Comparison of ENCODE assay signal across 18 mouse cellular contexts in genomic region chrX:61432276-61432675, GRCm38 (mm10).
A peak's percentile ranks its signal among the peaks of the same experiment; 100 is the strongest.
DNase-seq lines count a peak whose midpoint lies in the region; ATAC-seq lines count a peak whose summit lies in the region.
"Had no signal": no experiment of that assay in that cellular context is flagged by ENCODE, and none has a peak within 500 bp of the region (broad histone marks: within the 10 kb centered on the region; RNA-seq: fewer than 3 reads in every experiment).

No protein-coding gene starts in this region.

- ATAC-seq in heart, embryonic 11.5 days (replicated peaks; ENCODE audit: insufficient number of reproducible peaks, low FRiP score, low TSS enrichment) = no peak
- ATAC-seq: forebrain, embryonic 16.5 days; intestine, embryonic 15.5 days had no signal

- no peak overlapping the region for H3K4me2 ChIP-seq in heart, embryonic 11.5 days
- H3K4me2 ChIP-seq: embryonic facial prominence, embryonic 13.5 days; forebrain, embryonic 12.5 days; heart, embryonic 12.5 days; hindbrain, embryonic 14.5 days; intestine, embryonic 15.5 days had no signal

- H3K27me3 ChIP-seq in limb, embryonic 10.5 days (ENCODE audit: low read depth, poor library complexity, severe bottlenecking) = no peaks in the 10 kb centered on the region
- H3K27me3 ChIP-seq in heart, embryonic 11.5 days (ENCODE audit: control insufficient read depth, insufficient read depth, low read length) = no peaks in the 10 kb centered on the region
- H3K27me3 ChIP-seq: embryonic facial prominence, embryonic 13.5 days; forebrain, embryonic 12.5 days; heart, embryonic 12.5 days; intestine, embryonic 15.5 days had no signal

- H3K9ac ChIP-seq in heart, embryonic 11.5 days (ENCODE audit: low read depth, low read length) = no peak overlapping the region
- H3K9ac ChIP-seq: embryonic facial prominence, embryonic 13.5 days; forebrain, embryonic 12.5 days; heart, embryonic 12.5 days; hindbrain, embryonic 14.5 days; intestine, embryonic 15.5 days had no signal

- H3K9me3 ChIP-seq in limb, embryonic 10.5 days (replicated peaks) = no peaks in the 10 kb centered on the region
- no peaks in the 10 kb centered on the region for H3K9me3 ChIP-seq in heart, embryonic 11.5 days (replicated peaks; ENCODE audit: control insufficient read depth, low read length)
- H3K9me3 ChIP-seq: embryonic facial prominence, embryonic 13.5 days; forebrain, embryonic 12.5 days; heart, embryonic 12.5 days; hindbrain, embryonic 10.5 days; intestine, embryonic 15.5 days had no signal

- H3K4me1 ChIP-seq in limb, embryonic 10.5 days = no peaks in the 10 kb centered on the region
- no peaks in the 10 kb centered on the region for H3K4me1 ChIP-seq in heart, embryonic 11.5 days (ENCODE audit: control insufficient read depth, insufficient read depth, low read length)
- H3K4me1 ChIP-seq: embryonic facial prominence, embryonic 13.5 days; forebrain, embryonic 12.5 days; heart, embryonic 12.5 days; hindbrain, embryonic 10.5 days; intestine, embryonic 15.5 days had no signal

- peak; percentile 77 for DNase-seq in cerebellum, adult 11-12 months
- DNase-seq in cerebellum, adult 8-10 months = peak; percentile 60
- peak; percentile 48 to 72 for DNase-seq in cerebellum, postnatal 14 days
- DNase-seq in limb, embryonic 10.5 days (ENCODE audit: low spot score) = no peak
- DNase-seq in layer of hippocampus, adult 18-20 months (ENCODE audit: low spot score in 2 of 2) = no peak
- DNase-seq: adrenal gland, adult 2 months; adrenal gland, postnatal 25 days; gastrocnemius, postnatal 14 days; heart, adult 2 months; kidney, adult 18-20 months had no signal

- no peaks in the 10 kb centered on the region for H3K36me3 ChIP-seq in limb, embryonic 10.5 days
- H3K36me3 ChIP-seq in heart, embryonic 11.5 days (ENCODE audit: control insufficient read depth, insufficient read depth, low read length) = no peaks in the 10 kb centered on the region
- H3K36me3 ChIP-seq: embryonic facial prominence, embryonic 13.5 days; forebrain, embryonic 12.5 days; heart, embryonic 12.5 days; hindbrain, embryonic 10.5 days; intestine, embryonic 15.5 days had no signal

- 89% methylated on average over 1 of the region's 1 CpGs for WGBS in limb, embryonic 10.5 days
- 79% methylated on average over 1 of the region's 1 CpGs for WGBS in heart, embryonic 11.5 days (ENCODE audit: insufficient replicate concordance)

- H3K4me3 ChIP-seq in limb, embryonic 10.5 days = no peak overlapping the region
- no peak overlapping the region for H3K4me3 ChIP-seq in heart, embryonic 11.5 days (ENCODE audit: low read depth, low read length)
- H3K4me3 ChIP-seq: embryonic facial prominence, embryonic 13.5 days; forebrain, embryonic 12.5 days; heart, adult 2 months; heart, embryonic 12.5 days; hindbrain, embryonic 10.5 days; intestine, embryonic 15.5 days had no signal

- H3K27ac ChIP-seq in limb, embryonic 10.5 days = no peak overlapping the region
- no peak overlapping the region for H3K27ac ChIP-seq in heart, embryonic 11.5 days (ENCODE audit: low read depth, low read length)
- H3K27ac ChIP-seq: embryonic facial prominence, embryonic 13.5 days; forebrain, embryonic 12.5 days; heart, adult 2 months; hindbrain, embryonic 10.5 days; hindbrain, embryonic 14.5 days; intestine, embryonic 15.5 days had no signal

Comparison
In these comparisons a context has a peak if more than half of its experiments do, and no peak if none do; other contexts are left out.
1. DNase-seq: peak in cerebellum, adult 11-12 months (single experiment), cerebellum, adult 8-10 months (single experiment) and cerebellum, postnatal 14 days (2 of 2); none in limb, embryonic 10.5 days (single experiment) and layer of hippocampus, adult 18-20 months (0 of 2).